Mouse (Mus musculus) CD4-positive, CD25-positive, alpha-beta regulatory T cell, adult 2 months (primary cell): ENCODE data around the gene Crisp3.
"Not testable (repeated sequence)": the region's sequence is repeated elsewhere in the genome, so short reads cannot be mapped to it uniquely, and the experiment has no call there.

Source experiments
- DNase-seq: peaks from one replicate; pipeline ENCODE4 v3.0.0-alpha.2; 2012; ENCODE audit warnings: low read depth, low spot score

Gene Crisp3

GRCm38 (mm10) chr17:40242135-40242534, at the start of gene Crisp3:
Crisp3 (minus strand) TSS chr17:40242288.
- no peak for DNase-seq

- DNase-seq = no peak
These were observed 43.3 kb upstream of the Crisp3 start for GRCm38 (mm10) chr17:40285435-40285834.

DNA sequence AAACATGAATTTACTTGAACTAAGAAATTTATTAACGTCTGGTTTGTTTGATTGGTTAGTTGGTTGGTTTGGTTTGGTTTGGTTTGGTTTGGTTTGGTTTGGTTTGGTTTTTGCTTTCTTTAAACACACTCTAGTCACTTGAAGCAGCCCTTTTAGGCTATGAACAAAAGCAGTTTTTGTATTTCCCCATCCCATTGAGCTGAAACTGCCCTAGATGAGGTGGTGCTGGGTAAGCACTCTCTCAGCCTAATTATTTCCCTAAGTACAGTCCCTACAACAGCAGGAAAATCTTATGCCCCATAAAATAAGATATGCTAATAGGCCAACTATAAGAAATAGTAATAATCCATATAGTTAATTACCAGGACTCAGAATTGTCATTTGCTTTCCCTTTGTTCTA, 33.4 kb upstream of the Crisp3 start:
- DNase-seq = no peak

DNA sequence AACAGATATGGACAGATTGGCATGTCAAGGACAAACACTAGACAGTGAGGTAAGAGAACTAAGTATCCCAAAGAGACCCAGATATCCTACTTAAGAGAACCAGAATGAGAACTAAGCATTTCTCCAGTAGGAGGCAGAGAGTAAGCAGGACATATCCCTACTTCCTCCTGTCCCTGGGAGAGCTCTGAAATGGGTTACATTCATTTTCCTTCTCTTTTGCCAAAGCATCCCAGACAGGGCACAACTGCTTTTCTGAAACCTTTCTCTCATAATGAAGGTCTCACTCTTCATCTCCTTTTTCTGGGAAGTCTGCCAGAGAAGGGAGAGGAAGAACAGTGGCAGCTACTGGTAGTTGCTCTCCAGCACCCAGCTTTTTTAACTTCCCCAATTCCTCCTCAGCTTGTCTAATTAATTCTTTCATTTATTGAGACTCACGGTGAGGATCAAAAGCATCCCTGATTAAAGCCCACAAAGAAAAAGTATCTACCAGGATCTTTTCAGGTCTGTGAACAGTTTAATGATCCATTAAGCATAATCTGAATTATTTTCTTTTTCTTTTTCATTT, 32.9 kb upstream of the Crisp3 start:
- DNase-seq = no peak

GRCm38 (mm10) chr17:40252487-40252886, 10.4 kb upstream of the Crisp3 start:
- no peak for DNase-seq

DNA sequence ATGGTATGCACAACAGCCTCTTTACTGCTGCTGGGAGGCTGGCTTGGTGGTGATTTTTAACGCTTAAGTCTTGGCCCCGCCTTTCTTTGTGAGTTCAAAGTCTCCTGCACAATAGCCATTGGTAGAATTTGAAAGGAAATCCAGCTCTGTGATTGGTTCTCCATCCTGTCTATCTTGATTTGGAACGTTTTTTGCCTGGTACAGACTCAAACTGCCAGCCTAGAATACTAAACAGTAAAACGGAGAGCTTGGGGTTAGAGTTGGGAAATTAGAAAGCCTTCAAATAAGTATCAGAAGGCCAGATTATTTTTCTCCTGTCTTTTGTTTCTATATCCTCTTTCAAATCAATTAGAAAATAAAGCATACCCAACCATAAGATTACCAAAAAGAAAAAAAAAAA, 33.5 kb downstream of the Crisp3 start, which contains the start of gene Pgk2:
Gene Pgk2 (minus strand): TSS at position 101 of the 400 bp plus-strand sequence.
- DNase-seq = no peak

DNA sequence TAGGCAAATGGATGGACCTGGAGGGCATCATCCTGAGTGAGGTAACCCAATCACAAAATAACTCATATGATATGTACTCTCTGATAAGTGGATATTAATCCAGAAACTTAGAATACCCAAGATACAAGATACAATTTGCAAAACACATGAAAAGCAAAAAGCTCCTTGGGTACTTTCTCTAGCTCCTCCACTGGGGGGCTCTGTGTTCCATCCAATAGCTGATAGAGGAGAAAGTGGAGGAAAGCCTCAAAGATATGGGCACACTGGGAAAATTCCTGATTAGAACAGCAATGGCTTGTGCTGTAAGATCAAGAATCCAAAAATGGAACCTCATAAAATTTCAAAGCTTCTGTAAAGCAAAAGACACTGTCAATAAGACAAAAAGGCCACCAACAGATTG, 40.3 kb downstream of the Crisp3 start:
- not testable (repeated sequence) for DNase-seq

- DNase-seq = not testable (repeated sequence)
These were observed 51.9 kb downstream of the Crisp3 start for GRCm38 (mm10) chr17:40190192-40190591.
